Mouse (Mus musculus): Measurements from ENCODE around the gene Bckdha. TPM values are rescaled to one million over a fixed set of nuclear protein-coding genes. Genes with fewer than 3 reads are reported as not detected.

The Bckdha gene
- polyA plus RNA-seq, 1 experiment from 2014 or later: 42.7 TPM

- WGBS: 89% methylated on average over 7 of the region's 7 CpGs
- H3K36me3 ChIP-seq (replicated peaks): no peaks in the 10 kb centered on the region
- H3K4me1 ChIP-seq: peaks cover 26% of the 10 kb centered on the region
- no peak overlapping the region for H3K4me2 ChIP-seq
- H3K27ac ChIP-seq: peak overlapping the region; percentile 66
- no peak for ATAC-seq (replicated peaks)
- no peaks in the 10 kb centered on the region for H3K9me3 ChIP-seq
- no peak overlapping the region for H3K4me3 ChIP-seq
- H3K9ac ChIP-seq: no peak overlapping the region
- peaks cover 23% of the 10 kb centered on the region for H3K27me3 ChIP-seq (replicated peaks)
Measured at GRCm38 (mm10) chr7:25677013-25677412, 18.2 kb upstream of the Bckdha start.

GRCm38 (mm10) chr7:25676085-25676781 lies 17.5 kb upstream of the Bckdha start:
- Histone ChIP-seq H3K9ac (no peak overlapping the region), H3K4me2 (no peak overlapping the region), H3K36me3 (replicated peaks) (no peaks in the 10 kb centered on the region), H3K4me3 (no peak overlapping the region), H3K27ac (peak overlapping the region; percentile 66), H3K4me1 (peaks cover 18% of the 10 kb centered on the region), H3K27me3 (replicated peaks) (peaks cover 23% of the 10 kb centered on the region), H3K9me3 (no peaks in the 10 kb centered on the region)
- 51% methylated on average over 15 of the region's 15 CpGs for WGBS
- no peak for ATAC-seq (replicated peaks)

DNA sequence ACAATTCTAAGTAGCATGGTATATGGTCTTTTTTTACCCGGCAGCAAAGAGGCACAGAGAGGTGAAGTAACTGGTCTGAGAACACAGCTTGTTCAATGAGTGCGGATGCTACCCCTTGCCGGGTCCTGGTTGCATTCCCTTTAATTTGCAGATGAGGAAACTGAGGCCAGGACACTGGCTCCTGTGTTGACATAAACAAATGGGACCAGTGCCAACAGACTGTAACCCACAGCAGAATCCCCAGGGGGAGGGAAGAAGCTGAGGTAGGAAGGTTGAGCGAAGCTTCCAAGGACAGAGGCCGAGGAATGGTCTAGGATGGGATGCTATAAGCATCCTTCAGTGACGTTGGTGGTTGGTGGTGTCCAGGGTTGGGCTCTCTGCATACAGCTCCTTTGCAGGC lies 16.6 kb upstream of the Bckdha start:
- Histone ChIP-seq H3K4me1 (peaks cover 14% of the 10 kb centered on the region), H3K9me3 (no peaks in the 10 kb centered on the region), H3K27me3 (replicated peaks) (peaks cover 23% of the 10 kb centered on the region), H3K9ac (no peak overlapping the region), H3K27ac (no peak overlapping the region), H3K36me3 (replicated peaks) (no peaks in the 10 kb centered on the region), H3K4me3 (peak overlapping the region; percentile 48), H3K4me2 (peak overlapping the region; percentile 74)
- WGBS: 41% methylated on average over 6 of the region's 6 CpGs
- no peak for ATAC-seq (replicated peaks)

GRCm38 (mm10) chr7:25674719-25675300 lies 16.0 kb upstream of the Bckdha start, which contains the start of gene Tmem91:
Tmem91 (minus strand) TSS chr7:25675166.
- under 1% methylated on average over 29 of the region's 29 CpGs for WGBS
- Histone ChIP-seq H3K36me3 (replicated peaks) (no peaks in the 10 kb centered on the region), H3K4me2 (peak within 1 kb of the TSS; percentile 74), H3K4me1 (peaks cover 9% of the 10 kb centered on the region; the same call in 1 of the 2 replicates), H3K27ac (no peak within 1 kb of the TSS; the same call in 1 of the 2 replicates), H3K9me3 (no peaks in the 10 kb centered on the region), H3K4me3 (peak within 1 kb of the TSS; percentile 48), H3K27me3 (replicated peaks) (peaks cover 23% of the 10 kb centered on the region), H3K9ac (peak within 1 kb of the TSS; percentile 66)
- peak; percentile 48 for ATAC-seq (replicated peaks)

GRCm38 (mm10) chr7:25674297-25674696 lies 15.5 kb upstream of the Bckdha start:
- peak; percentile 43 for ATAC-seq (replicated peaks)
- WGBS: 29% methylated on average over 9 of the region's 9 CpGs
- H3K36me3 ChIP-seq (replicated peaks): no peaks in the 10 kb centered on the region

GRCm38 (mm10) chr7:25672442-25672841 lies 13.7 kb upstream of the Bckdha start:
- WGBS: 53% methylated on average over 4 of the region's 4 CpGs
- Histone ChIP-seq H3K27ac (no peak overlapping the region), H3K4me1 (peaks cover 8% of the 10 kb centered on the region; the same call in 1 of the 2 replicates), H3K9me3 (no peaks in the 10 kb centered on the region), H3K27me3 (replicated peaks) (peaks cover 23% of the 10 kb centered on the region), H3K4me2 (no peak overlapping the region), H3K36me3 (replicated peaks) (peaks cover 7% of the 10 kb centered on the region; the same call in 1 of the 2 replicates), H3K4me3 (no peak overlapping the region), H3K9ac (no peak overlapping the region)
- ATAC-seq (replicated peaks): no peak

More at GRCm38 (mm10) chr7:25674297-25674696, 15.5 kb upstream of the Bckdha start:
- Histone ChIP-seq H3K27ac (no peak overlapping the region; the same call in 1 of the 2 replicates), H3K4me2 (peak overlapping the region; percentile 74), H3K4me3 (peak overlapping the region; percentile 48), H3K9me3 (no peaks in the 10 kb centered on the region), H3K27me3 (replicated peaks) (peaks cover 23% of the 10 kb centered on the region), H3K4me1 (peaks cover 8% of the 10 kb centered on the region; the same call in 1 of the 2 replicates), H3K9ac (peak overlapping the region; percentile 66)

GRCm38 (mm10) chr7:25671686-25672085 lies 12.9 kb upstream of the Bckdha start:
- no peak for ATAC-seq (replicated peaks)
- no peak overlapping the region for H3K4me2 ChIP-seq
- H3K9ac ChIP-seq: no peak overlapping the region
- H3K4me1 ChIP-seq: peaks cover 8% of the 10 kb centered on the region; the same call in 1 of the 2 replicates
- H3K4me3 ChIP-seq: no peak overlapping the region
- H3K27me3 ChIP-seq (replicated peaks): peaks cover 23% of the 10 kb centered on the region
- peaks cover 7% of the 10 kb centered on the region; the same call in 1 of the 2 replicates for H3K36me3 ChIP-seq (replicated peaks)
- H3K27ac ChIP-seq: no peak overlapping the region
- no peaks in the 10 kb centered on the region for H3K9me3 ChIP-seq
- WGBS: 73% methylated on average over 2 of the region's 2 CpGs

- Histone ChIP-seq H3K36me3 (replicated peaks) (peaks cover 11% of the 10 kb centered on the region; the same call in 1 of the 2 replicates), H3K9ac (no peak overlapping the region), H3K27ac (no peak overlapping the region), H3K4me3 (no peak overlapping the region), H3K4me1 (peaks cover 8% of the 10 kb centered on the region; the same call in 1 of the 2 replicates), H3K4me2 (no peak overlapping the region), H3K9me3 (no peaks in the 10 kb centered on the region), H3K27me3 (replicated peaks) (peaks cover 19% of the 10 kb centered on the region)
- ATAC-seq (replicated peaks): no peak
- WGBS: 91% methylated on average over 4 of the region's 4 CpGs
Measured at GRCm38 (mm10) chr7:25670096-25670495, 11.3 kb upstream of the Bckdha start.

DNA sequence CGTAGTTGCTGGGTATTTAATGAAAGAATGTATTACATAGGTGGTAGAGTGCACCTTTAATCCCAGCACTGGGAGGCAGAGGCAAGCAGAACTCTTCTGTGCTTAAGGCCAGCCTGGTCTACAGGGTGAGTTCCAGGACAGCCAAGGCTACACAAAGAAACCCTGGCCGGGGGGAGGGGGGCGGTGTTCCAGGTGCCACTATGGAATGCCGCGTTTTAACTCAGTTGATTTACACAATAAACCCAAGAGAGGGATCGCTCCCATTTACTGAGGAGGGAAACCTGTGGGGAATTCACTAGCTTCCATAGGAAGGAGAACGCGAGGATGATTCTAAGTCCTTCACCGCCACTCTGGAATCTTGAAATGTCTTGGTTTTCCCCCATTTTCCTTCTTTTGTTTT lies 10.8 kb upstream of the Bckdha start:
- peaks cover 15% of the 10 kb centered on the region for H3K27me3 ChIP-seq (replicated peaks)
- no peaks in the 10 kb centered on the region for H3K9me3 ChIP-seq
- WGBS: 81% methylated on average over 9 of the region's 9 CpGs

GRCm38 (mm10) chr7:25669158-25669557 lies 10.4 kb upstream of the Bckdha start:
- H3K27me3 ChIP-seq (replicated peaks): peaks cover 10% of the 10 kb centered on the region
- no peak for ATAC-seq (replicated peaks)
- H3K4me1 ChIP-seq: no peaks in the 10 kb centered on the region
- H3K9ac ChIP-seq: no peak overlapping the region
- H3K27ac ChIP-seq: no peak overlapping the region
- no peak overlapping the region for H3K4me3 ChIP-seq
- no peak overlapping the region for H3K4me2 ChIP-seq
- 87% methylated on average over 10 of the region's 10 CpGs for WGBS
- no peaks in the 10 kb centered on the region for H3K9me3 ChIP-seq
- peaks cover 11% of the 10 kb centered on the region; the same call in 1 of the 2 replicates for H3K36me3 ChIP-seq (replicated peaks)

More for the DNA sequence above, 10.8 kb upstream of the Bckdha start:
- Histone ChIP-seq H3K4me1 (peaks cover 4% of the 10 kb centered on the region; the same call in 1 of the 2 replicates), H3K4me3 (no peak overlapping the region), H3K4me2 (no peak overlapping the region), H3K27ac (no peak overlapping the region), H3K36me3 (replicated peaks) (peaks cover 11% of the 10 kb centered on the region; the same call in 1 of the 2 replicates), H3K9ac (no peak overlapping the region)
- no peak for ATAC-seq (replicated peaks)

- Histone ChIP-seq H3K27ac (no peak overlapping the region), H3K4me3 (no peak overlapping the region), H3K27me3 (replicated peaks) (no peaks in the 10 kb centered on the region), H3K9me3 (no peaks in the 10 kb centered on the region), H3K4me2 (no peak overlapping the region), H3K36me3 (replicated peaks) (peaks cover 15% of the 10 kb centered on the region), H3K4me1 (no peaks in the 10 kb centered on the region), H3K9ac (no peak overlapping the region)
- 94% methylated on average over 8 of the region's 8 CpGs for WGBS
- no peak for ATAC-seq (replicated peaks)
Measured at GRCm38 (mm10) chr7:25666381-25666780, 7.6 kb upstream of the Bckdha start.

- Histone ChIP-seq H3K27ac (no peak overlapping the region), H3K4me3 (peak overlapping the region; percentile 80), H3K4me1 (peaks cover 32% of the 10 kb centered on the region), H3K27me3 (replicated peaks) (no peaks in the 10 kb centered on the region), H3K4me2 (peak overlapping the region; percentile 87), H3K36me3 (replicated peaks) (no peaks in the 10 kb centered on the region), H3K9ac (peak overlapping the region; percentile 65), H3K9me3 (no peaks in the 10 kb centered on the region)
- ATAC-seq (replicated peaks): no peak
- 43% methylated on average over 10 of the region's 10 CpGs for WGBS
Measured at GRCm38 (mm10) chr7:25657785-25658184, 996 bp downstream of the Bckdha start.

All from midbrain, embryonic 15.5 days (tissue).